Mouse (Mus musculus) CD8-positive naive resting alpha-beta T cell, adult 2 months (primary cell): ENCODE results near the gene Rpl29.
A peak's percentile ranks its signal among the peaks of the same experiment; 100 is the strongest.

Source experiments
- DNase-seq, 2 experiments: peaks; one replicate each; pipeline ENCODE4 v3.0.0; 2022; ENCODE audit warnings: low read depth in 2 of 2, low spot score in 2 of 2

Gene Rpl29

GRCm38 (mm10) chr9:106417841-106418625 is 11.2 kb upstream of the Rpl29 start:
- peak in 1 of 2 experiments; percentile 19 for DNase-seq

GRCm38 (mm10) chr9:106420608-106421007 is 8.6 kb upstream of the Rpl29 start:
- no peak for DNase-seq

- no peak for DNase-seq
Measured at GRCm38 (mm10) chr9:106421033-106421864, 8.0 kb upstream of the Rpl29 start.

GRCm38 (mm10) chr9:106421865-106422160 is 7.4 kb upstream of the Rpl29 start:
- DNase-seq = peak; percentile 82 to 89

- DNase-seq = no peak
Measured at GRCm38 (mm10) chr9:106428719-106429220, 484 bp upstream of the Rpl29 start.

- DNase-seq = no peak
Measured at GRCm38 (mm10) chr9:106430015-106430264, 686 bp downstream of the Rpl29 start.

GRCm38 (mm10) chr9:106433389-106433788 is 4.1 kb downstream of the Rpl29 start:
- DNase-seq = no peak

- DNase-seq = no peak
Measured at GRCm38 (mm10) chr9:106436566-106436965, 7.3 kb downstream of the Rpl29 start.

GRCm38 (mm10) chr9:106442680-106443079 is 13.4 kb downstream of the Rpl29 start:
- no peak for DNase-seq

- no peak for DNase-seq
Measured at GRCm38 (mm10) chr9:106444836-106445235, 15.6 kb downstream of the Rpl29 start.

- peak; percentile 48 to 53 for DNase-seq
Measured at GRCm38 (mm10) chr9:106447348-106447747, 18.1 kb downstream of the Rpl29 start, which contains the start of the genes Abhd14b and Abhd14a. Gene Abhd14b (plus strand): TSS chr9:106447459. Gene Abhd14a (minus strand): TSS chr9:106447678.

GRCm38 (mm10) chr9:106447951-106448350 is 18.7 kb downstream of the Rpl29 start:
- DNase-seq = no peak

- peak; percentile 35 to 64 for DNase-seq
Measured at GRCm38 (mm10) chr9:106448498-106449031, 19.3 kb downstream of the Rpl29 start.

- DNase-seq = no peak
Measured at GRCm38 (mm10) chr9:106449947-106450346, 20.7 kb downstream of the Rpl29 start.

GRCm38 (mm10) chr9:106450661-106451060 is 21.4 kb downstream of the Rpl29 start:
- no peak for DNase-seq

GRCm38 (mm10) chr9:106451298-106451697 is 22.0 kb downstream of the Rpl29 start:
- no peak for DNase-seq

- DNase-seq = no peak
Measured at GRCm38 (mm10) chr9:106451899-106452298, 22.6 kb downstream of the Rpl29 start.

GRCm38 (mm10) chr9:106452351-106452750 is 23.1 kb downstream of the Rpl29 start:
- no peak for DNase-seq

GRCm38 (mm10) chr9:106452821-106453220 is 23.6 kb downstream of the Rpl29 start:
- DNase-seq = no peak

GRCm38 (mm10) chr9:106453271-106454070 is 24.2 kb downstream of the Rpl29 start, which contains the start of gene Pcbp4:
Gene Pcbp4 (plus strand): TSS chr9:106453291.
- DNase-seq = no peak
